Mouse (Mus musculus) brain, embryonic 14.5 days (tissue): ENCODE data around the gene Gm20481.
"Not testable (repeated sequence)": the region's sequence is repeated elsewhere in the genome, so short reads cannot be mapped to it uniquely, and the experiment has no call there.

Experiments used
- CTCF ChIP-seq: fragments of 200-500 bp; IDR thresholded peaks from 2 replicates; pipeline ENCODE4 v1.5.1; 2012; ENCODE audit warnings: inconsistent platforms, mild to moderate bottlenecking, moderate library complexity, borderline replicate concordance; ENCODE audit not compliant: insufficient read depth, insufficient read length; ENCODE audit errors: extremely low read depth
- POLR2A ChIP-seq: fragments of 200-500 bp; IDR thresholded peaks from 2 replicates; pipeline ENCODE4 v1.6.1; 2012; ENCODE audit warnings: mild to moderate bottlenecking, inconsistent platforms, borderline replicate concordance; ENCODE audit not compliant: poor library complexity, insufficient read depth, insufficient read length, severe bottlenecking; ENCODE audit errors: extremely low read depth

- not testable (repeated sequence) for TF ChIP-seq POLR2A, CTCF
Measured at GRCm38 (mm10) chr17:34957291-34957690, 12.4 kb upstream of the Gm20481 start.
